Mouse (Mus musculus) hindbrain, embryonic 16.5 days (tissue): ENCODE data around the gene Arl15. TPM values are rescaled to one million over a fixed set of nuclear protein-coding genes. Genes with fewer than 3 reads are reported as not detected.

Experiments
- ATAC-seq: fragments of 200-750 bp; cut with Nextera tagmentation; 2 replicates; pipeline ENCODE4 v1.8.0; 2017; ENCODE audit warnings: moderate TSS enrichment, moderate library complexity
- H3K27ac ChIP-seq: fragments of 300-500 bp; sonication (generic); 2 replicates; pipeline ENCODE4 v1.5.1; 2014; ENCODE audit warnings: low read depth, mild to moderate bottlenecking, control low read depth, low read length, moderate library complexity
- H3K27me3 ChIP-seq: fragments of 300-500 bp; sonication (generic); replicated peaks from 2 replicates; pipeline ENCODE4 v1.6.1; 2014; ENCODE audit warnings: low read length; ENCODE audit not compliant: control insufficient read depth, insufficient read depth
- H3K36me3 ChIP-seq: fragments of 300-500 bp; sonication (generic); 2 replicates; pipeline ENCODE4 v1.6.1; 2014; ENCODE audit warnings: mild to moderate bottlenecking, low read length, moderate library complexity, mixed read lengths; ENCODE audit not compliant: control insufficient read depth, insufficient read depth
- H3K4me1 ChIP-seq: fragments of 300-500 bp; sonication (generic); 2 replicates; pipeline ENCODE4 v1.6.1; 2014; ENCODE audit warnings: low read depth, low read length; ENCODE audit not compliant: control insufficient read depth, insufficient read depth
- H3K4me2 ChIP-seq: fragments of 300-500 bp; sonication (generic); 2 replicates; pipeline ENCODE4 v1.6.1; 2014; ENCODE audit warnings: mild to moderate bottlenecking, low read length, control low read depth, moderate library complexity
- H3K4me3 ChIP-seq: fragments of 300-500 bp; sonication (generic); 2 replicates; pipeline ENCODE4 v1.5.1; 2014; ENCODE audit warnings: mild to moderate bottlenecking, low read length, control low read depth, moderate library complexity
- H3K9ac ChIP-seq: fragments of 300-500 bp; sonication (generic); 2 replicates; pipeline ENCODE4 v1.6.1; 2014; ENCODE audit warnings: low read depth, mild to moderate bottlenecking, control low read depth, low read length, moderate library complexity
- H3K9me3 ChIP-seq: fragments of 300-500 bp; sonication (generic); 2 replicates; pipeline ENCODE4 v1.6.1; 2014; ENCODE audit warnings: mild to moderate bottlenecking, low read length, moderate library complexity; ENCODE audit not compliant: control insufficient read depth
- WGBS: fragments of 180-500 bp; shearing (Covaris S2); extraction: QIAGEN DNeasy Blood & Tissue Kit; methylation state at CpG from one replicate; pipeline ENCODE4 v1.1.7; 2014; 5-methylcytosine and 5-hydroxymethylcytosine counted together
- polyA plus RNA-seq: library from polyadenylated mRNA; unstranded; fragments of >200 nt; fragmentation: Nextera tagmentation; extraction: Ambion mirVana; gene quantifications from 2 replicates; pipeline ENCODE4 v1.2.1, GENCODE M21; 2015

The Arl15 gene
- polyA plus RNA-seq, 1 experiment from 2014 or later = 21.5 TPM

DNA sequence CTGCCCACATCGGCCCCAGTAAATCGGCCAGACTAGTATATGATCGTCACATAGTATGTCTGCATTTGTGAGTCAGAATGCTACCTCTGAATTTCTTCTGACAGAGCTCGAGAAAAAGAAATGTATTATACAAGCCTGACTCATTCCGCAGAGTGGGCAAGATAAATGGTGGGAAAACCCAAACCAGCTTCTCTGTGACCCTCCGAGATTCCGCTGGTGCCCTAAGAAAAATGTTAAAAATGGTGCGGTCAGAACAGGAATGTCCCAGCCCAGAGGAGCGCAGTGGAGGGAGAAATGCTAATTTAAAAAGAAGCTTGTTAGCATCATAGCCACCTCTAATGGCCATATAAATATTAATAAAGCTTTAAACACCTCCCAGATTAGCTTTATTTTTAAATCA, 216.2 kb downstream of the Arl15 start:
- 74% methylated on average over 9 of the region's 9 CpGs for WGBS
- Histone ChIP-seq H3K36me3 (no peaks in the 10 kb centered on the region), H3K9me3 (no peaks in the 10 kb centered on the region), H3K4me2 (no peak overlapping the region), H3K27ac (no peak overlapping the region), H3K9ac (no peak overlapping the region), H3K27me3 (no peaks in the 10 kb centered on the region), H3K4me3 (no peak overlapping the region), H3K4me1 (no peaks in the 10 kb centered on the region)
- ATAC-seq = no peak

DNA sequence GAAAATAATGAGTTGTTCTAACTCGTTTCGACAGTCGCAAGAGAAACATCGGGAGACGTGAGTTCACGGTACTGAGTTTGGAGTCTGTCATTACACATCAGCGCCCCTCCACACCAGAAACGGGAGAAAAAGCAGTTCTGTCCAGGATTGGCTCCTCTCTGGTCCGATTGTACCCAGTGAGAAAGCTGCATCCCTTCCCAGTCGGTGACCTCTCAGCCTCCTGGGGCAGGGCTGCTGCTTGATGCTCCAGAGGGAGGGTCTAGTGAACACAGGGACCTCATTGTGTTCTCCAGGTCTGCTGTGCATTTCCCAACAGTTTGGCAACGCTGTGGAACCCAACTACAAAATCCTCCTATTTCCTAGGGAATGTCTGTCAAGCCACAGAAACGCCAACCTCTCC, 216.7 kb downstream of the Arl15 start:
- WGBS = 42% methylated on average over 12 of the region's 12 CpGs
- Histone ChIP-seq H3K4me2 (peak overlapping the region; percentile 1; the same call in 1 of the 2 replicates), H3K4me3 (no peak overlapping the region), H3K36me3 (no peaks in the 10 kb centered on the region), H3K9me3 (no peaks in the 10 kb centered on the region), H3K9ac (no peak overlapping the region), H3K4me1 (no peaks in the 10 kb centered on the region), H3K27ac (no peak overlapping the region), H3K27me3 (no peaks in the 10 kb centered on the region)
- peak; percentile 75 for ATAC-seq

DNA sequence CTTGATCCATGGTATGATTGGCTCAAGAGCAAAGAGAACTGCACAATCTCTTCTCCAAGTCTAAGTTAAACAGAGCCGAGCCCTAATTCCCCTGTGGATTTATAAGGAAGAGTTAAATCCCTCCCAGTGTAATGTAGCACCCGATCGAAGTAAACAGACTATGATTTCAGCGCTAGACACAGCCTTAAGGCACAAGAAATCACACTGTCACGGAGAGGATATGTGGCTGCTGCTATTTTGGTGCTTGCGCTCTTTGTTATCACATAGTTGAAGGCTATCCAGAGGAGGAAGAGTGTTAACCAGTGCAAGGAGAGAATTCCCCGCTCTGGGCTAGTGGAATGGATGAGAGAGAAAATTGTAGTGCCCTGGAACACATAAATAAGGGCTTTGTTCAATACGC, 223.6 kb downstream of the Arl15 start:
- ATAC-seq = no peak
- H3K9ac ChIP-seq = no peak overlapping the region
- no peaks in the 10 kb centered on the region for H3K4me1 ChIP-seq
- no peak overlapping the region for H3K4me3 ChIP-seq
- H3K36me3 ChIP-seq = no peaks in the 10 kb centered on the region
- 81% methylated on average over 8 of the region's 8 CpGs for WGBS
- H3K27ac ChIP-seq = no peak overlapping the region
- no peaks in the 10 kb centered on the region for H3K9me3 ChIP-seq
- no peak overlapping the region for H3K4me2 ChIP-seq
- H3K27me3 ChIP-seq = no peaks in the 10 kb centered on the region

DNA sequence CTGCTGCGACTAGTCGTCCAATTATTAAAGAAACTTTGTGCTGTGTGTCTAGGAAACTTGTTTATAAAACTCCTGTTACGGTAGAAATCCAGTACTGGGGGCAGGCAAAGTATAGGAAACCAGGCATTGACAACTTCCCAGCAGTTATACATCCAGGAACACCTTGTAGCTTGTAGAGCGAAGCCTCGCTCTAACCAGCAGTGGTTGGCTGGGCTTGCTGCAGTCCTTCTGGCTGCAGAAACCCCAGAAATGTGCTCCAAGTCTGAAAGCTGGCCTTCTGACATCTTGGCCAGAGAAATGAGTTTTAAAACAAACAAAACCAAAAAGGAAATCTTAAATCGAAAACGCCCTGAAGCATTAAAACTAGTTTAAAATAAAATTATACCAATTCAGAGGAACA, 229.2 kb downstream of the Arl15 start:
- WGBS = 96% methylated on average over 7 of the region's 7 CpGs
- H3K27me3 ChIP-seq = no peaks in the 10 kb centered on the region
- H3K36me3 ChIP-seq = no peaks in the 10 kb centered on the region
- H3K4me2 ChIP-seq = no peak overlapping the region
- H3K9me3 ChIP-seq = peaks cover 2% of the 10 kb centered on the region; the same call in 1 of the 2 replicates
- no peak overlapping the region for H3K27ac ChIP-seq
- H3K9ac ChIP-seq = no peak overlapping the region
- no peak overlapping the region for H3K4me3 ChIP-seq
- H3K4me1 ChIP-seq = no peaks in the 10 kb centered on the region
- no peak for ATAC-seq

DNA sequence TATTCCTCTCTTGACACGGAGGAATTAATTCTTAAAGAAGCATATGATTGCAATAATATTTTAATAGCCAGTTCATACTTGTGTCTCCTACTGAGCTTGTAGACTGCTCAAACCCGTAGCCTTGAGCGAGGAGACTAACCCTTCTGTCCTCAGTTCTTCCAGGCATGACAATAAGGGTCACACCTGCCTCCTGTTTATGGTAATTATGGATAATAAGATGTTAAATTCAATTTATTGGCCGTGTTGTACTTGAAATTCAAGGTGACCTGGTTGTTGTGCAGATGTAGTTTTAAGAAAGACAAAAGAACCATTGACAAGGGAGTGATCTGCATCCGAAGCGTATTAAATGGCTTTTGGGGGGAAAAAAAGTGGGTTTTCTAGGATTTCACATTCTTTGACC, 232.0 kb downstream of the Arl15 start:
- H3K4me2 ChIP-seq = no peak overlapping the region
- no peaks in the 10 kb centered on the region for H3K27me3 ChIP-seq
- no peak overlapping the region for H3K27ac ChIP-seq
- no peak overlapping the region for H3K9ac ChIP-seq
- no peaks in the 10 kb centered on the region for H3K36me3 ChIP-seq
- WGBS = 71% methylated on average over 6 of the region's 6 CpGs
- H3K4me1 ChIP-seq = no peaks in the 10 kb centered on the region
- ATAC-seq = no peak
- H3K9me3 ChIP-seq = peaks cover 2% of the 10 kb centered on the region; the same call in 1 of the 2 replicates
- H3K4me3 ChIP-seq = no peak overlapping the region

DNA sequence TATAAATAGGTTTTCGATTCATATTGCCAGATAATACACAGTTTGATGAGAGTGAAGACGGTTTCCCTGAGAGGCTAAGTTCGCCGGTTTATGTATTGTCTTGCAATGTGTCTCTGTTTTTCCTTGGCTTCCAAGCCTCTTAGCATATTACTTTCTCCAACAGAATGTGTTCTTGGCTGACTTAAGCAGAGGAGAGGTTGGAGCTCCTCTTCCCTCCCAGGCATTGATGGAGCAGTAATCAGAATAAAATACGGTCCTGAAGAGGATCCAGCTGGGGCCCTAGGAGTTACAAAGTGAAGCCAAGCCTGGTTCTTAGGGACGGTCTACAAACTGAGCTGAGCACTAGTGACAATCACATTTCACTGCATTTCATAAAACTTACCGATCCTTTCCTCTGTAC, 232.4 kb downstream of the Arl15 start:
- Histone ChIP-seq H3K9me3 (peaks cover 2% of the 10 kb centered on the region; the same call in 1 of the 2 replicates), H3K4me1 (no peaks in the 10 kb centered on the region), H3K9ac (no peak overlapping the region), H3K36me3 (no peaks in the 10 kb centered on the region), H3K27me3 (no peaks in the 10 kb centered on the region), H3K27ac (no peak overlapping the region), H3K4me3 (no peak overlapping the region), H3K4me2 (no peak overlapping the region)
- no peak for ATAC-seq
- 86% methylated on average over 7 of the region's 7 CpGs for WGBS

DNA sequence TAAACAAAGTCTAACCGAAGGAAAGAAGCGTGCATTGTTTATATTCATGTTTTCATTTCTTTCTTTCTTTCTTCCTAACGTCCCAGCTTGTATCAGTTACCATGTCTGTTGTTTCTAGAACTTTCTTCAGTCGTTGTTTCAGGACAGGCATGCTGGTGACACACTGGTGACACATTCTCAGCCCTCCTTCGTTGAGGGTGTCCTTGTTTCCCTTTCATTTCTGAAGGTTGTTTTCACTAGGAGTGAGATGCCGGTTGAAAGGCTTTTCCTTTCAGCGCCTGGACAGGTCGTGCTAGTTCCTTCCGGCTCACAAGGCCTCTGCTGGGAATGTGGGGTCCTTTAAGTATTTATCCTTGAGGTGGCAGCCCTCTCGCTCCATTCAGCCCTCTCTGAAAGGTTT, 253.8 kb downstream of the Arl15 start:
- no peak overlapping the region for H3K27ac ChIP-seq
- H3K4me2 ChIP-seq = no peak overlapping the region
- H3K9ac ChIP-seq = no peak overlapping the region
- H3K36me3 ChIP-seq = no peaks in the 10 kb centered on the region
- H3K27me3 ChIP-seq = no peaks in the 10 kb centered on the region
- H3K9me3 ChIP-seq = no peaks in the 10 kb centered on the region
- WGBS = 49% methylated on average over 10 of the region's 10 CpGs
- ATAC-seq = no peak
- no peaks in the 10 kb centered on the region; the same call in 1 of the 2 replicates for H3K4me1 ChIP-seq
- H3K4me3 ChIP-seq = no peak overlapping the region

DNA sequence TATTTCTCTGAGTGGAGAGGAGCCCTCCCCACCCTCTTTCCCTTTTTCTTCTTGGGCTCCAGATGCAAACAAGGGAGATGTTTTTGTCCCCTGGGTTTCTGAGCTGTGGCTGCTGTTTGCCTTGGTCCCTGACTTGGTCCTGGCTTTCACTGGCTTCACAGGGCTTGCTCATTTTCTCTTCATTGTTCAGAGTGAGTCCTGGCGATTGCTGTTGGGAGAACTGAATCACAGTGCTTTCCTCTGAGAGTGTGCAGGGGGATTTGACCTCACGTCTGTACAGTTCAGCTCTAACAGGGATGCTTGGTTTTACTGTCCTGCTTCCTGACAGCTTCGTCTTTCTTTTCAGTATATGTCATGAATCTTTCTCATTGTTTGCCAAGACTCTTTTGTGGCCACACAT, 254.4 kb downstream of the Arl15 start:
- Histone ChIP-seq H3K36me3 (no peaks in the 10 kb centered on the region), H3K9me3 (no peaks in the 10 kb centered on the region), H3K27me3 (no peaks in the 10 kb centered on the region), H3K9ac (no peak overlapping the region), H3K4me3 (no peak overlapping the region), H3K4me2 (no peak overlapping the region), H3K4me1 (no peaks in the 10 kb centered on the region; the same call in 1 of the 2 replicates), H3K27ac (no peak overlapping the region)
- WGBS = 27% methylated on average over 3 of the region's 3 CpGs
- ATAC-seq = no peak

DNA sequence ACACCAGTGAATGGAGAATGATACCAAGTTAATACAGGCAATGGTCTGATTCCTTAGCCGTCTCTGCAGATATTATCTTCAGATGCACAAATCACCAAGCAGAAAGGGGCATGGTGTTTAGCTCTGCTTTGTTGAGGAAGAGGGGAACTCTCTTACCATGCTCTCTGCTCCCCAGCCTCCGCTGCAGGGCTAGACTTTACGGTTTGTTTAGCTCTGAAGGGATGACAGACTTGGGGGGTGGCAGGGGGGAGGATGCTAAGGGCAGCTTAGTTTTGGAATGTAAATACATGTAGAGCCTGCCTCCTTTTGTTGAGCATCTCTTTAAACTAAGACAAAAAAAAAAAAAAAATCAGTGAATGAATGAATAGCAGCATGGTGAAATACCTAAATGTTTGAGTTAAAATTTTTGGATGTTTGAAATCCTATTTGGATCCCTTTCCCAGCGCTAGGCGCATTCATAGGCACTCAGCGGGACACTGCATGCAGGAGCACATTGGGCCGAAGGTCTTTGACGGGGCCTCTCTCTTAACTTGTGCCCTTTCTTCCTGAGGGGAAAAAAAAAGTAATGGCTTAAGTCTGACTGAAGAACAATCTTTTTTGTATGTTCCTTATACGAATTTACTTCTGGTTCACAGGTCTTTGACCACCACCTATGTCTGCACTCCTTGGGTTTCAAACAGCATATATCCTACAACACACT, 257.0 kb downstream of the Arl15 start:
- no peaks in the 10 kb centered on the region; the same call in 1 of the 2 replicates for H3K4me1 ChIP-seq
- H3K27me3 ChIP-seq = no peaks in the 10 kb centered on the region
- no peak overlapping the region for H3K9ac ChIP-seq
- no peak overlapping the region for H3K4me3 ChIP-seq
- no peaks in the 10 kb centered on the region for H3K9me3 ChIP-seq
- no peaks in the 10 kb centered on the region for H3K36me3 ChIP-seq
- H3K27ac ChIP-seq = no peak overlapping the region
- H3K4me2 ChIP-seq = no peak overlapping the region
- WGBS = 28% methylated on average over 9 of the region's 9 CpGs
- no peak for ATAC-seq
